22 mouse cellular contexts compared by ENCODE assay signal in the genomic region with DNA sequence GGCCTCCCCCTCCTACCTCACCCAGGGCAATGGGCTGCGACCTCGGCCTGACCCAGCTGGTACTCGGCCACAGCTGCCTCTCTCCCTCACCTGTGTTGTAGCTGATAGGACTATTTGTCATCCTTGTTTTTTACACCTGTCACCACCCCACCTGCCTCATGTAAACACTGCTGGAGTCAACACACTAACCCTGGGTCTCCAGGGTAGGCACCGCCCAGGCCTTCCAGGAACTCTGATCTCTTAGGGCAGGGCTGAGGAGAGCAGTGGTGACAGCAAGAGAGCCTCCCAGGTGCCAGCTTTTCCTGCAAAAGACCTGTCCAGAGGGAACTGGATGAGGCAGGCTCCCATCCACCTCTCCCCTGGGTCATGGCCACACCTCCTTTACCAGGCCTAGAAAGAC.
DNase-seq lines count a peak whose midpoint lies in the region; ATAC-seq and TF ChIP-seq lines count a peak whose summit lies in the region.
"Had no signal": no experiment of that assay in that cellular context is flagged by ENCODE, and none has a peak within 500 bp of the region (broad histone marks: within the 10 kb centered on the region; RNA-seq: fewer than 3 reads in every experiment).

No protein-coding gene starts in this region.

- no peak overlapping the region for H3K4me2 ChIP-seq in hindbrain, embryonic 13.5 days
- H3K4me2 ChIP-seq in hindbrain, postnatal 0 days (ENCODE audit: low read depth, low read length), result no peak overlapping the region
- H3K4me2 ChIP-seq in embryonic facial prominence, embryonic 15.5 days (replicated peaks), result no peak overlapping the region
- H3K4me2 ChIP-seq in intestine, postnatal 0 days (replicated peaks; ENCODE audit: low read depth), result no peak overlapping the region
- H3K4me2 ChIP-seq: neural tube, embryonic 13.5 days had no signal

- peak; percentile 21 to 23 for DNase-seq in cerebellum, postnatal 25 days
- DNase-seq in cerebellum, postnatal 36 days, result no peak
- DNase-seq in hindbrain, postnatal 0 days (ENCODE audit: low spot score), result no peak
- DNase-seq in right cerebral cortex, postnatal 4 days, result no peak
- DNase-seq in heart, embryonic 10.5 days (ENCODE audit: low spot score), result no peak
- DNase-seq: cerebellum, adult 9-10 months; gastrocnemius, postnatal 25 days; heart, adult 18-20 months; kidney, postnatal 4 days; retina, postnatal 1 day had no signal

- no peak; the same call in 1 of the 2 replicates for ATAC-seq in hindbrain, embryonic 13.5 days (ENCODE audit: low FRiP score)
- no peak for ATAC-seq in hindbrain, postnatal 0 days
- ATAC-seq in embryonic facial prominence, embryonic 15.5 days (ENCODE audit: insufficient number of reproducible peaks, low FRiP score, low TSS enrichment, low read depth), result 0 out of 2 replicates have a peak, but pooled peaks have one; percentile 34
- ATAC-seq in intestine, postnatal 0 days, result peak; percentile 73
- ATAC-seq: inflammation-experienced regulatory T-cells, adult 6 months; lung, postnatal 0 days; midbrain, embryonic 16.5 days; Patski had no signal

- H3K4me1 ChIP-seq in hindbrain, embryonic 13.5 days (replicated peaks), result peaks cover 38% of the 10 kb centered on the region
- H3K4me1 ChIP-seq in hindbrain, postnatal 0 days (ENCODE audit: insufficient read depth, low read length), result 0 out of 2 replicates have a peak, but pooled peaks cover 4% of the 10 kb centered on the region
- no peaks in the 10 kb centered on the region for H3K4me1 ChIP-seq in embryonic facial prominence, embryonic 15.5 days
- H3K4me1 ChIP-seq in intestine, postnatal 0 days (replicated peaks; ENCODE audit: control insufficient read depth, insufficient read depth, low read length), result no peaks in the 10 kb centered on the region
- peaks cover 8% of the 10 kb centered on the region for H3K4me1 ChIP-seq in heart, embryonic 10.5 days

- peak overlapping the region; percentile 18; the same call in 1 of the 2 replicates for H3K27ac ChIP-seq in hindbrain, embryonic 13.5 days
- no peak overlapping the region for H3K27ac ChIP-seq in hindbrain, postnatal 0 days
- no peak overlapping the region for H3K27ac ChIP-seq in embryonic facial prominence, embryonic 15.5 days (replicated peaks)
- H3K27ac ChIP-seq in intestine, postnatal 0 days (ENCODE audit: low read depth, low read length), result no peak overlapping the region
- H3K27ac ChIP-seq in heart, embryonic 10.5 days, result no peak overlapping the region; the same call in 1 of the 2 replicates
- H3K27ac ChIP-seq: midbrain, embryonic 10.5 days; neural tube, embryonic 13.5 days had no signal

- H3K9me3 ChIP-seq in hindbrain, embryonic 13.5 days, result no peaks in the 10 kb centered on the region
- H3K9me3 ChIP-seq in hindbrain, postnatal 0 days (ENCODE audit: low read length), result no peaks in the 10 kb centered on the region
- H3K9me3 ChIP-seq in embryonic facial prominence, embryonic 15.5 days (replicated peaks), result no peaks in the 10 kb centered on the region
- no peaks in the 10 kb centered on the region for H3K9me3 ChIP-seq in intestine, postnatal 0 days (ENCODE audit: control insufficient read depth)
- no peaks in the 10 kb centered on the region for H3K9me3 ChIP-seq in heart, embryonic 10.5 days
- H3K9me3 ChIP-seq: neural tube, embryonic 13.5 days had no signal

- peaks cover 23% of the 10 kb centered on the region for H3K36me3 ChIP-seq in hindbrain, embryonic 13.5 days
- no peaks in the 10 kb centered on the region for H3K36me3 ChIP-seq in hindbrain, postnatal 0 days (ENCODE audit: insufficient read depth, low read length)
- no peaks in the 10 kb centered on the region for H3K36me3 ChIP-seq in embryonic facial prominence, embryonic 15.5 days
- H3K36me3 ChIP-seq in intestine, postnatal 0 days (ENCODE audit: control insufficient read depth, insufficient read depth), result no peaks in the 10 kb centered on the region
- 0 out of 2 replicates have a peak, but pooled peaks cover 3% of the 10 kb centered on the region for H3K36me3 ChIP-seq in heart, embryonic 10.5 days
- H3K36me3 ChIP-seq: G1E had no signal

- H3K27me3 ChIP-seq in hindbrain, embryonic 13.5 days, result no peaks in the 10 kb centered on the region
- no peaks in the 10 kb centered on the region for H3K27me3 ChIP-seq in hindbrain, postnatal 0 days (ENCODE audit: insufficient read depth, low read length)
- no peaks in the 10 kb centered on the region for H3K27me3 ChIP-seq in embryonic facial prominence, embryonic 15.5 days
- no peaks in the 10 kb centered on the region for H3K27me3 ChIP-seq in intestine, postnatal 0 days (replicated peaks; ENCODE audit: control insufficient read depth, insufficient read depth, low read length)
- H3K27me3 ChIP-seq in heart, embryonic 10.5 days (ENCODE audit: insufficient read depth, poor library complexity, severe bottlenecking), result no peaks in the 10 kb centered on the region
- H3K27me3 ChIP-seq: CH12.LX; neural tube, embryonic 13.5 days had no signal

- 90% methylated on average over 4 of the region's 4 CpGs for WGBS in hindbrain, embryonic 13.5 days
- 86% methylated on average over 4 of the region's 4 CpGs for WGBS in hindbrain, postnatal 0 days
- 92% methylated on average over 4 of the region's 4 CpGs for WGBS in embryonic facial prominence, embryonic 15.5 days
- WGBS in intestine, postnatal 0 days, result 54% methylated on average over 4 of the region's 4 CpGs
- WGBS in heart, embryonic 10.5 days, result 85% methylated on average over 4 of the region's 4 CpGs

- H3K4me3 ChIP-seq in hindbrain, embryonic 13.5 days, result no peak overlapping the region
- no peak overlapping the region for H3K4me3 ChIP-seq in hindbrain, postnatal 0 days (ENCODE audit: low read length)
- H3K4me3 ChIP-seq in embryonic facial prominence, embryonic 15.5 days (replicated peaks), result no peak overlapping the region
- H3K4me3 ChIP-seq in intestine, postnatal 0 days (ENCODE audit: low read depth, low read length), result no peak overlapping the region
- H3K4me3 ChIP-seq in heart, embryonic 10.5 days, result no peak overlapping the region
- H3K4me3 ChIP-seq: midbrain, embryonic 10.5 days; myocyte; neural tube, embryonic 13.5 days had no signal

- TF ChIP-seq CTCF in hindbrain, postnatal 0 days (IDR thresholded peaks at IDR 0.05; ENCODE audit: low read depth), result no peak
- TF ChIP-seq CTCF in intestine, postnatal 0 days (IDR thresholded peaks at IDR 0.05; ENCODE audit: low read depth), result no peak

- no peak overlapping the region for H3K9ac ChIP-seq in hindbrain, embryonic 13.5 days
- no peak overlapping the region for H3K9ac ChIP-seq in hindbrain, postnatal 0 days (replicated peaks; ENCODE audit: low read length)
- no peak overlapping the region for H3K9ac ChIP-seq in embryonic facial prominence, embryonic 15.5 days
- H3K9ac ChIP-seq in intestine, postnatal 0 days (ENCODE audit: low read depth, low read length), result no peak overlapping the region
- H3K9ac ChIP-seq: neural tube, embryonic 13.5 days had no signal

Comparison
In these comparisons a context has a peak if more than half of its experiments do, and no peak if none do; other contexts are left out.
1. DNase-seq: peak in cerebellum, postnatal 25 days (2 of 2); none in cerebellum, postnatal 36 days (0 of 2), hindbrain, postnatal 0 days (single experiment), right cerebral cortex, postnatal 4 days (single experiment) and heart, embryonic 10.5 days (single experiment).
2. ATAC-seq: peak in embryonic facial prominence, embryonic 15.5 days (single experiment) and intestine, postnatal 0 days (single experiment); none in hindbrain, embryonic 13.5 days (single experiment) and hindbrain, postnatal 0 days (single experiment).